Comparison of ENCODE assay signal across 12 mouse cellular contexts in genomic region chr3:46553590-46553989, GRCm38 (mm10).
"Had no signal": no experiment of that assay in that cellular context is flagged by ENCODE, and none has a peak within 500 bp of the region (broad histone marks: within the 10 kb centered on the region; RNA-seq: fewer than 3 reads in every experiment).

No protein-coding gene starts in this region.

- DNase-seq: retina, postnatal 1 day; right cerebral cortex, adult 18-20 months; right cerebral cortex, postnatal 14 days; right cerebral cortex, postnatal 25 days; right cerebral cortex, postnatal 4 days; spleen, adult 18-20 months; thymus, adult 18-20 months; thymus, adult 2 months; thymus, postnatal 14 days; thymus, postnatal 25 days; thymus, postnatal 36 days; thymus, postnatal 4 days had no signal
